ENCODE assay signal across 8 mouse cellular contexts in genomic region chr1:126929666-126930065, GRCm38 (mm10).
DNase-seq lines count a peak whose midpoint lies in the region; ATAC-seq and TF ChIP-seq lines count a peak whose summit lies in the region.

No protein-coding gene starts in this region.

- H3K4me2 ChIP-seq in forebrain, postnatal 0 days (ENCODE audit: low read depth) = no peak overlapping the region
- H3K4me2 ChIP-seq in forebrain, embryonic 15.5 days (replicated peaks) = no peak overlapping the region

- H3K4me1 ChIP-seq in forebrain, postnatal 0 days (ENCODE audit: insufficient read depth) = peaks cover 8% of the 10 kb centered on the region; the same call in 1 of the 2 replicates
- H3K4me1 ChIP-seq in forebrain, embryonic 15.5 days = peaks cover 33% of the 10 kb centered on the region
- peaks cover 10% of the 10 kb centered on the region for H3K4me1 ChIP-seq in lung, adult 2 months (ENCODE audit: control insufficient read depth, insufficient read depth, low read length)

- DNase-seq in forebrain, postnatal 0 days = peak; percentile 67
- peak; percentile 31 for DNase-seq in lung, adult 2 months
- DNase-seq in lung, postnatal 25 days (ENCODE audit: low spot score) = no peak
- DNase-seq in R1 (ENCODE audit: low read depth, low spot score) = peak; percentile 44
- peak; percentile 48 to 65 for DNase-seq in layer of hippocampus, postnatal 10 days (ENCODE audit: low spot score in 2 of 2)
- no peak for DNase-seq in ovary, postnatal 14 days (ENCODE audit: low spot score)
- DNase-seq in urinary bladder, postnatal 10 days (ENCODE audit: low spot score) = no peak

- H3K9ac ChIP-seq in forebrain, postnatal 0 days = no peak overlapping the region
- H3K9ac ChIP-seq in forebrain, embryonic 15.5 days (replicated peaks) = no peak overlapping the region

- no peak for TF ChIP-seq POLR2A in lung, adult 2 months (IDR thresholded peaks at IDR 0.05; ENCODE audit: borderline replicate concordance, extremely low read depth, low read depth, low read length)

- no peak overlapping the region for H3K4me3 ChIP-seq in forebrain, postnatal 0 days (ENCODE audit: low read depth, low read length)
- no peak overlapping the region for H3K4me3 ChIP-seq in forebrain, embryonic 15.5 days
- no peak overlapping the region for H3K4me3 ChIP-seq in lung, adult 2 months (replicated peaks; ENCODE audit: extremely low read depth, low read depth, low read length)

- no peaks in the 10 kb centered on the region for H3K27me3 ChIP-seq in forebrain, postnatal 0 days (ENCODE audit: insufficient read depth, low read length)
- H3K27me3 ChIP-seq in forebrain, embryonic 15.5 days = no peaks in the 10 kb centered on the region

- H3K9me3 ChIP-seq in forebrain, postnatal 0 days (ENCODE audit: low read length) = no peaks in the 10 kb centered on the region
- H3K9me3 ChIP-seq in forebrain, embryonic 15.5 days = no peaks in the 10 kb centered on the region

- peak; percentile 67 for TF ChIP-seq CTCF in forebrain, postnatal 0 days (IDR thresholded peaks at IDR 0.05; ENCODE audit: low read depth)
- TF ChIP-seq CTCF in lung, adult 2 months (IDR thresholded peaks at IDR 0.05; ENCODE audit: insufficient read depth, low read length) = no peak

- no peaks in the 10 kb centered on the region for H3K36me3 ChIP-seq in forebrain, postnatal 0 days (ENCODE audit: insufficient read depth)
- no peaks in the 10 kb centered on the region for H3K36me3 ChIP-seq in forebrain, embryonic 15.5 days

- no peak for ATAC-seq in forebrain, postnatal 0 days
- no peak for ATAC-seq in forebrain, embryonic 15.5 days (replicated peaks)

- H3K27ac ChIP-seq in forebrain, postnatal 0 days (ENCODE audit: low read depth, low read length) = no peak overlapping the region
- no peak overlapping the region for H3K27ac ChIP-seq in forebrain, embryonic 15.5 days (replicated peaks)

- 58% methylated on average over 4 of the region's 4 CpGs for WGBS in forebrain, postnatal 0 days
- WGBS in forebrain, embryonic 15.5 days = 62% methylated on average over 4 of the region's 4 CpGs
- WGBS in lung, adult 2 months = 67% methylated on average over 4 of the region's 4 CpGs

Comparison
In these comparisons a context has a peak if more than half of its experiments do, and no peak if none do; other contexts are left out.
1. DNase-seq: peak in forebrain, postnatal 0 days (single experiment), lung, adult 2 months (single experiment), R1 (single experiment) and layer of hippocampus, postnatal 10 days (2 of 2); none in lung, postnatal 25 days (single experiment), ovary, postnatal 14 days (single experiment) and urinary bladder, postnatal 10 days (single experiment).